Mouse (Mus musculus) Patski (cell line): Measurements from ENCODE around the gene Car8. TPM values are rescaled to one million over a fixed set of nuclear protein-coding genes. Genes with fewer than 3 reads are reported as not detected.

Experiments
- ATAC-seq: fragments of 100-300 bp; one replicate; pipeline ENCODE4 v1.8.0; 2021
- CTCF ChIA-PET: fragments of 350-600 bp; sonication (Branson Sonifier 250); formaldehyde crosslinking; loops from one replicate; lab custom pipeline; 2022; ENCODE audit warnings: inconsistent platforms; lab: Charles Lee
- POLR2A ChIA-PET: fragments of 350-600 bp; sonication (Branson Sonifier 250); formaldehyde crosslinking; loops from one replicate; lab custom pipeline; 2022; ENCODE audit warnings: antibody characterized with exemption, inconsistent platforms; lab: Charles Lee
- DNase-seq: peaks from one replicate; pipeline ENCODE4 v3.0.0-alpha.2; 2011; ENCODE audit warnings: low read depth, low spot score
- H3K27me3 ChIP-seq: fragments of 371-371 bp; one replicate; pipeline ENCODE4 v1.5.1; 2021
- CTCF ChIP-seq: fragments of 100-300 bp; IDR thresholded peaks from one replicate; pipeline ENCODE4 v1.5.1; 2021
- in situ Hi-C: fragments of 300-500 bp; cut with MboI; formaldehyde crosslinking; loops from 3 replicates; pipeline ENCODE4 v1.11.1; 2018; ENCODE audit warnings: low pct_unique_long_range_greater_than_20kb, mixed read lengths
- polyA plus RNA-seq: library from polyadenylated mRNA; unstranded; gene quantifications from one replicate; pipeline ENCODE4 v1.2.3, GENCODE M21; 2021

The Car8 gene
- polyA plus RNA-seq, result not detected

GRCm38 (mm10) chr4:8238560-8239305 lies at the start of gene Car8:
Gene Car8, minus strand, starts transcription at chr4:8239041.
- ChIA-PET POLR2A (no interaction called here), CTCF (no interaction called here)
- TF ChIP-seq CTCF, result no peak
- in situ Hi-C loops, result no loop called here
- H3K27me3 ChIP-seq, result peaks cover 8% of the 10 kb centered on the region
- DNase-seq (no peak), ATAC-seq (no peak)

- ChIA-PET POLR2A (no interaction called here), CTCF (no interaction called here)
- in situ Hi-C loops, result no loop called here
- ATAC-seq (no peak), DNase-seq (no peak)
- H3K27me3 ChIP-seq, result no peaks in the 10 kb centered on the region
- no peak for TF ChIP-seq CTCF
Observed at GRCm38 (mm10) chr4:8284934-8285333, 46.1 kb upstream of the Car8 start.

GRCm38 (mm10) chr4:8278159-8278558 lies 39.3 kb upstream of the Car8 start:
- CTCF ChIA-PET, result no interaction called here

GRCm38 (mm10) chr4:8249805-8250204 lies 11.0 kb upstream of the Car8 start:
- ChIA-PET CTCF (no interaction called here), POLR2A (no interaction called here)
- ATAC-seq (no peak), DNase-seq (no peak)
- no peak for TF ChIP-seq CTCF
- H3K27me3 ChIP-seq, result no peaks in the 10 kb centered on the region
- in situ Hi-C loops, result no loop called here

More at GRCm38 (mm10) chr4:8278159-8278558, 39.3 kb upstream of the Car8 start:
- no peak for ATAC-seq
- H3K27me3 ChIP-seq, result no peaks in the 10 kb centered on the region
- POLR2A ChIA-PET, result no interaction called here
- no peak for DNase-seq
- no peak for TF ChIP-seq CTCF
- in situ Hi-C loops, result no loop called here

GRCm38 (mm10) chr4:8245495-8246063 lies 6.7 kb upstream of the Car8 start:
- TF ChIP-seq CTCF, result no peak
- ChIA-PET CTCF (interaction anchor here (1.2 to 1.4 kb wide), 2 partner anchors 25 to 56 kb away, joined by 3 read pairs; no protein-coding TSS in a partner anchor), POLR2A (interaction anchor here (1.1 kb wide), 1 partner anchor 33 kb away, joined by 4 read pairs; no protein-coding TSS in a partner anchor)
- DNase-seq, result no peak
- in situ Hi-C loops, result no loop called here
- ATAC-seq, result no peak
- no peaks in the 10 kb centered on the region for H3K27me3 ChIP-seq

- no peak for TF ChIP-seq CTCF
- ChIA-PET POLR2A (no interaction called here), CTCF (interaction anchor here (1.4 kb wide), 1 partner anchor 56 kb away, joined by 3 read pairs; no protein-coding TSS in a partner anchor)
- DNase-seq (no peak), ATAC-seq (no peak)
- in situ Hi-C loops, result no loop called here
- H3K27me3 ChIP-seq, result no peaks in the 10 kb centered on the region
Observed at GRCm38 (mm10) chr4:8245062-8245461, 6.2 kb upstream of the Car8 start.

- CTCF ChIA-PET, result no interaction called here
- no peak for ATAC-seq
- TF ChIP-seq CTCF, result no peak
- POLR2A ChIA-PET, result no interaction called here
- no peak for DNase-seq
- H3K27me3 ChIP-seq, result peaks cover 8% of the 10 kb centered on the region
- in situ Hi-C loops, result no loop called here
Observed at GRCm38 (mm10) chr4:8239699-8240098, 858 bp upstream of the Car8 start.

GRCm38 (mm10) chr4:8239306-8239670 lies 447 bp upstream of the Car8 start:
- no peak for DNase-seq
- no peak for TF ChIP-seq CTCF
- ChIA-PET CTCF (no interaction called here), POLR2A (no interaction called here)
- peaks cover 8% of the 10 kb centered on the region for H3K27me3 ChIP-seq
- no peak for ATAC-seq
- in situ Hi-C loops, result no loop called here

- ChIA-PET POLR2A (no interaction called here), CTCF (interaction anchor here (1.7 kb wide), 1 partner anchor 20 kb away, joined by 5 read pairs; no protein-coding TSS in a partner anchor)
- no peak for ATAC-seq
- no peak for DNase-seq
- no peak for TF ChIP-seq CTCF
- in situ Hi-C loops, result no loop called here
- H3K27me3 ChIP-seq, result peaks cover 2% of the 10 kb centered on the region
Observed at GRCm38 (mm10) chr4:8232393-8233111, 6.3 kb downstream of the Car8 start.

GRCm38 (mm10) chr4:8231291-8231871 lies 7.5 kb downstream of the Car8 start:
- CTCF ChIA-PET, result no interaction called here
- no peak for ATAC-seq
- no peak for TF ChIP-seq CTCF
- POLR2A ChIA-PET, result no interaction called here
- no peaks in the 10 kb centered on the region for H3K27me3 ChIP-seq
- no peak for DNase-seq
- in situ Hi-C loops, result no loop called here
